Mouse (Mus musculus): ENCODE results near the gene Ankra2.

The Ankra2 gene

DNA sequence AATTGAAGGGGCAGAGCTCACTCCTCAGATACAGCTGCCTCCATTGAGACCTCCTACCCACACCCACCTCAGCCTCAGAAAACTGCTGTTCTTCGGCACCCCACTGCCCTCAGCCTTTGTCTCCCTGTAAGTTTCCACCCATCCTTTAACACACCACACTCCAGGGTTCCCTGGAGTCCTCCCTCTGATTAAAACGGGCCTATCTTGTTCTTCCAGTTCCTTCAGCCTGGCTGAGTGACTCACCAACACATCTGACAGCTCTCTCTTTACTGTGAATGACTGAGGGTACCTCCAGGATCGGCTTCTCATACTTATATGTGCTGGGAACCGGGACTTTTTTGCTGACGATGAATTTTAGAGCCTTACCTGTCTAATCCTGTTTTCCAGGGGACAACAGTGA lies 33.2 kb downstream of the Ankra2 start:
- DNase-seq (ENCODE audit: low spot score in 2 of 2), result no peak

DNA sequence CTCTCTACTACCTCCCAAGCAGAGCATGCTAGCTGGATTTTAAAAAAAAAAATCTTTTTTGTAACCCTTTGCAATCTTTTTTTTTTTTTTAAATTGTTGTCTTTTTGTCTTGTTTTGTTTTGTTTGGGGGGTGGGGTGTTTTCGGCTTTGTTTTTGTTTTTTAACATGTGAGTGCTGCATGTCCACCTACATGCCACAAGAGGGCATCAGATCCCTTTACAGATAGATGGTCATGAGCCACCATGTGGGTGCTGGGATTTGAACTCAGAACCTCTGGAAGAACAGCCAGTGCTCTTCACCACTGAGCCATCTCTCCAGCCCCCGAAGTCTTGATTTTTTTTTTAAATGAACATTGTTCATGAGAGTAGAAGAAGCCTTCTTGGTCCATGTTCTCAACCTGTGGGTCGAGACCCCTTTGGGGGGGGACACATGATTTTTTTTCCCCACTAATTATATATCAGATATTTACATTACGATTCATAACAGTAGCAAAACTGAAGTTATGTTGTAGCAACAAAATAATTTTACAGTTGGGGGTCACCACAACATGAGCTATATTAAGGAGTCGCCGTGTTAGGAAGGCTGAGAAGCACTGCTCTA lies 35.1 kb downstream of the Ankra2 start:
- no peak for DNase-seq (ENCODE audit: low spot score in 2 of 2)

DNA sequence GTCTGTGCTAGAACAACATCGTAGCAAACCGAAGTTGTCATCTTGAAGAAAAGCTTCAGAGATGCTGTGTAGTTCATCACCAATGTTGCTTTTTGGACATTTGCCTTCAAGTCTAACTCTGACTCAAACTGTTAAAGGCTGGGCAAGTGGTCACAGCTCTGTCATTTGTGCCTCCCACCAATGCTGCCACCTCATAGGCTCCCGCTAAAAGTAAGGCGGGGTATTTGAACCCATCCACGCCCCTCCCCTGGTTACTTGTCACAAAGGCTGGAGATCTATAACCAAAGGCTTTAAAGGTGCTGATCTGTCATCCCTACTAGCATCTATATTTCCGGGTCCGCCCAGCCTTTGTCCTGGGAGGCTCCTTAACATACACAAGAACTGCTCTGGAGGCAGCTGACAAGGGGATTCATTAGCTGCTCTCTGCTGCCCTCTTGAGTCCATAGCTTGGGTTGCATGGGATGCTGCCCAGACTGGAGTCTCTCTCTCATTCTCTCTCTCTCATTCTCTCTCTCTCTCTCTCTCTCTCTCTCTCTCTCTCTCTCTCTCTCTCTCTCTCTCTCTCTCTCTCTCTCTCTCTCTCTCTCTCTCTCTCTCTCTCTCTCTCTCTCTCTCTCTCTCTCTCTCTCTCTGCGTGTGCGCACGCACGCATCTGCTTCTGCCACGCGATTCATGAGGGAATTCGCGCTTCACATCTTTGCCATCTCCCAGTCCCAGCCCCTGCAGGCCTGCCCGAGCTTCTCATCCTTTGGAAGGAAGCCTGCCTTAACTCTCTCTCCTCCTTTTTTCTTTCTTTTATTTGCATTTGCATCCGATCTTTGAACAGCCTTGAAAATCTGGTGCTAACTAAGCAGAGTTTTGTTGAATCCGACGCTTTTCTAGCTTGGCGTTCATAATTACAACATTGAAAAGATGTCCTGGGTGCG lies 36.2 kb downstream of the Ankra2 start:
- peak; percentile 64 to 85 for DNase-seq (ENCODE audit: low spot score in 2 of 2)

DNA sequence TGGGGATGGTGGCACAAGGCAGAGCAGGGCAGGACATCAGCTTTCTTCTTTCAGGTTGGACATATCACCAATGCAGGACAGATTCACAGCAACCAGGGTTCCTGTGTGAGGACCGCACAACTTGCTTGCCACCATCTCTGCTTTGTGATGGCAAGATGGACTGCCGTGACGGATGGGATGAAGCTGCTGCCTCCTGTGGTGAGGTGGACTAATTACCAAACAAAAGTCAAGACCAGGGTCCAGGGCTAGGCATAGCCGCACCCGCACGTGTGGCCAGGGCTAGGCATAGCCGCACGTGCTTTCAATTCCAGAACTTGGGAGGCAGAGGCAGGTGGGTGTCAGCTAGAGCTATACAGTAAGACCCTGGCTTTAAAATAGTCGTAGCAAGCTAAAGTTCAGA lies 42.4 kb downstream of the Ankra2 start:
- no peak for DNase-seq (ENCODE audit: low spot score in 2 of 2)

DNA sequence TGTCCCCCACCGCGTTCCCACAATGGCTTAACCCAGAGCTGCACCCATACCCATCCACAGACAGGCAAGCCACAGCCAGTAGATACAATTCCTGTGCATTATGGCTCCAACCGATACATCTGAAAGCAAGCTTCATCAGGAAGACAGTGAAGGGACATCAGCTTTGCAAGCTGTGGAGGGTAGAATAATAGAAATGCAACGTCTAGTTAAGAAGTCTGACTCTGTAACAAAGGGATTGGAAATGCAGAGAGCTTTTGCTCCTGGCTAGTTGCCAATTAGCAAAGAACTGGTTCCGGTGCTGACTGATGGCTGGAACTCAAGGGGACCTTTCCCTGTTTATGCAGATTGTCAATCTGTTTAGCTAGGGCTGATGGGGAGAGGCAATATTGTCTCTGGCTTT lies 43.5 kb downstream of the Ankra2 start:
- DNase-seq (ENCODE audit: low spot score in 2 of 2), result no peak

DNA sequence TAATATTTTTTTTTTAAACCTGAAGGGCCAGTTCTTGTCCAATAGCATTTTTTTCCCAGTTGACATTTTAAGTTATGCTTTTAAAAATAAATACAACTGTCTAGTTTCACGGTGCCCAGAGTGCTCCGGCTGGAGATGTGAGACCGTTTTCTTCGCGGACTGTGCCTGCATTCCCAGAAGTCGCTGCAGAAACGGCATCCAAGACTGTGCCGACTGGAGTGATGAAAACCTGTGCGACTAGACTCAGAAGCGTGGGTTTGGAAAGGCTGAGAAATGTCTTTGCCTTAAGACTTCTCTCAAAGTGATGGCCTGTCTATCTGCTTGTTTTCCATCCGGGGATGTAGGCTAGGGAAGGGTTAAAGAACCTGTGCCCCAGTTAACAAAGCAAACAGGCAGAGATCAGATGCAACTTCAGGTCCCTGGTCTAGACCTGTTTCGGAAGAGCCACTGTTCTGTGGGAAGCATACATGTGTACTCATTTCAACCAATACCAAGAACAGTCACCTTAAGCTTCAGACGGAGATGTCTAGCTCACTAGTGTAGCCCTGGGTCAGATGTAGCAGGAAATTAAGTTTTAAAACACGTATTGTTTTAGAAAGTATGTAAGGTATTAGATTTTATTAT lies 44.1 kb downstream of the Ankra2 start:
- no peak for DNase-seq (ENCODE audit: low spot score in 2 of 2)

DNA sequence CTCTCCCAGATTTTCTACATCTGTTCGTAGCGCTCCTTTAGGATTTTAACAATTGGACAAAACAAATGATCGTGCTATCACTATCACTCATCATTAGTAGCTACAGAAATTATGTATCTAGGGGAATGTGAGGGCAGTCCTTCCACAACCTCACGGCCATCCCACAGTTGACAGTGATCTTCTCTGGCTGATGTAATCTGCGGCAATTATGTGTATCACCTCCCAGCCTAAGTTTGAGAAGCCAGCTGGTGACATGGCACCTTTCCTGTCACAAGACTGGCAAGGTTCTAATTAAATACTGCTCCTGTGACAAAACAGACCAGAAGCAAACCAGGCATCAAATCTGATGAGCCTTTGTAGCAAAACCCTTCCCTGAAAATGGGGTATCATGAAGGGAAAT lies 45.1 kb downstream of the Ankra2 start:
- no peak for DNase-seq (ENCODE audit: low spot score in 2 of 2)

DNA sequence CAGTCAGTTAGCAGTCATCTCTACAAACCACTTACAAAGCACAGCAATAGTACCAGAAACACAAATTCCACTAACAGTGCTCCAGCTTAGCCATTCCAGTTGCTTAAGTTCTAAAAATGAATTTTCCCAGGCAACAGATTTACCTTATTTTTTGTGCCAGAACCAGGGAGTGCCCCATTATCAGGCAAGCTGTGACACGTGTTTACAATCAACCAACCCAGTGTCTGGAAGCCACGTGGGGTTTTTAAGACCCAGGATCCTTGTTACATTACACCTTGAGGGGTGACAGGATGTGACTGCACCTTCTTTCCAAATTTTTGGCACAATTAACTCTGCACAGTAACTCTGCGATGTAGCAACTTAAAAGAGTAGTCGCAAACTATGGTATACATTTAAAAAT lies 45.9 kb downstream of the Ankra2 start:
- DNase-seq (ENCODE audit: low spot score in 2 of 2), result no peak

DNA sequence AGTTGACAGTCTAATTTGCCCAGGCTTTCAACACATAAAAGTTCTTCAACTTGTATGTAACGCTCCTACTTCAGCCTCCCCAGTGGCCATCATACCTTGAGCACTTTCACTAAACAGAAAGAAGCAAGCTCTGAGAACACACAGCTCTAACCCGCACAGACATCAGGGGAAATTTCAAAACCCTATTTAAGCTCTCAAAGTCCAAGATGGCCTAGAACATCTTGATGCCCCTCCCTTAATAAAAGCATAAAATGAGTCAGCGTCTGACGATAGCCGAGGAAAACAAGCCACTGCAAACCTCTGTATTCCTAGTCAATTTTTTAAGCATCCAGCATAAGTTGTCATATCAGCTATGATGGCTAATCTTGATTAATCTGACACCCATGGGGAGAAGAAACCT lies 48.7 kb downstream of the Ankra2 start:
- DNase-seq (ENCODE audit: low spot score in 2 of 2), result no peak

DNA sequence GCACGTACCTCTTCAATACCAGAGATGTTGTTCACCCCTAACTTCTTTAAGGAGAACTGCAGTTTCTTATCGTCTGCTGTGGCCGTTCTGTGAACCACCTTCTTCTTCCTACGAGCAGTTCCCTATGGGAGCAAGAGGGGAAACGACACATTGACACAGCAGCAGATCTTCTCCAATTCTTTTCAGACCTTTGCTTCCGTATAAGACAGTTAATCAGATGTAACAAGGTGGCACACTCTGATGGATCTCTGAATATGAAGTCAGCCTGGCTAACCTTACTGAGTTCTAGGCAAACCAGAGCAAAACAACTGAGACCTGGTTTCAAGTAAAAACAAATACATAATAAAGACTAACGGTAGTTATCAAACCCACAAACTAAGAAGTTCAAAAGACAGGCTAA lies 50.8 kb downstream of the Ankra2 start:
- no peak for DNase-seq (ENCODE audit: low spot score in 2 of 2)

DNA sequence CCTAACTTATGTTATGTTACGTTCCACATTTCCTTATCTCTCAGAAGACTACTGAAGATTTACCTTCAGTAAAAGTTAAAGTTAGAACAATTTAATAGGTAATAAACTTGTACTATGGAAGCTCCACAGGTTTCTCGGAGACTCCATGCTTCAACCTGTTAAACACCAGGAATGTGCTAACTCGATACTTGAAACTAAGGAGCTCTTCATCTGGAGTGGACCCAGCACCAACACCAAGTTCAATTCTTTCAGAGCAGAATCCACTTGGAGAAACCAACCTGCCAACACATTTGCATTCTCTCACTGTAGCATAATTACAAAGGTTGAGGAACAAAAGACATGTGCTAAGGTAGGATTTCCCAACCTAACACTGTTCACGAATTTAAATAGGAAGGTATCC lies 52.2 kb downstream of the Ankra2 start:
- no peak for DNase-seq (ENCODE audit: low spot score in 2 of 2)

DNA sequence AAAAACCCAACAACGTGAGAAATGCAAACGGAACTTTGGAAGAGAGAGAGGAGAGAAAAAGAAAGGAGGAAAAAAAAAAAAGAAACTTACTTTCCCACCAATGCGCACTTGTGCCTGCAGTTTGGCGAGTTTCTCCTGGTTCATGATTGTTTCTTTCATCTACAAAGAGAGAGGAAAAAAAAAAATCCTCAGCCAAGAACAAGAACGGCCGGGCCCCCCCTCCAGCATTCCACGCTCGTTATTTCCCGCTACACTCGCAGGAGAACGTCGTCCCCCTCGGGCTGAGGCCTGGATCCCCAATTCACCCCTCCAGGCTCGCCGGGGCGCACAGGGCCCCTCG lies 53.2 kb downstream of the Ankra2 start:
- DNase-seq (ENCODE audit: low spot score in 2 of 2), result no peak

DNA sequence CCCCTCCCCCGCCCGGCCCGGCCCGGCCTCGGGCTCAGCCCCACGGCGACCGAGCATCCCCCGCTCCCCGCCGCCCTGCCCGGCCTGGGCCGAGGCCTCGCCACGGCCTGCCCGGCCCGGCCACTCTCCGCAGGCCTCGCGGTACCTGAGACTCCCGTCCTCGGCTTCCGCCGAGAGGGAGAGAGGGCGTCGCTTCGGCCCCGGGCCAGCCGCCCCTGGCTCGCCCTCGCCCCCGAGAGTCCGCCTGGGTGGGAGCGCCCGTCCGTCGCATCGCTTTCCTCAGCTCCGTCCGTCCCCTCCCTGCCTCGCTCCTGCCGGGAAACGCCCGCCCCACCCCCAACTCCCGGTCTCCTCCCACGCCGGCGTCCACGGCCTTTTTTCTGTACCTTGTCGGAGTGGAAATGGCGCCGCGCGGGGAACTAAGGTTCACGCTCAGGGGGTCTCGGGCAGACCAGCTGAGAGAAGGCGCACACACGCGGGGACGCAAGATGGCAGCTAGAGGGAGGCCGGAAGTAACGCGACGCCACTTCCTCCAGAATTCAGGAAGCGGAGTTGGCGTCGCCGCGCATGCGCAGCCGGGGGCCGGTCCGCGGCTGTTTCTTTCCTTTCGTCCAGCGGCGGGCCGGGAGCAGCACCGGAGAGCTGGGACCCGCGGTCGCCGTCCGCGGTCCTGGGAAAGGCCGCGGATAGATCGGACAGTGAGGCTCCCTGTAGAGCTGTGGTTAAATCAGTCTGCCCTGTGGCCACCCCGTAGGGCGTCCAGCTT lies 53.8 kb downstream of the Ankra2 start, which contains the start of gene Btf3:
TSS of gene Btf3 (minus strand) at position 527 of the 766 bp plus-strand sequence.
- DNase-seq (ENCODE audit: low spot score in 2 of 2), result peak; percentile 92 to 97

DNA sequence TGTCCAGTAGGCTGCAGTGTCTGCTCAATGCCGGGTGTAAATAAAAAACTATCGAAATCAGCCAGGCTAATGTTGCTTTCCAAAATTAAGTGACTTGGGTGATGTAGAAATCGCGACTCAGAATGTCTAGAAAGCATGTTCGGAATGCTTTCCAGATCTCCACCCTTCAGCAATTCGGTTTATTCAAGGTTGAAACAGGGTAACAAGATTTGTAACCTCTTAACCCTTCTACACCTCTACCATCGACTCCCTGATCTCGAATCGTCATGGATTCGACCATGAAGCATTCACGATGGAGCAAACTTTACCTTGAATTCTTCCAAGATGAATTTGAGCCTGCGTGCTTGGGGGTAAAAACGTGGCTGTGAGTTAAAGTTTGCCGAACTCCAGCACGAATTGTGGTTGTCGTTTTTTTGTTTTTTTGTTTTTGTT lies 54.4 kb downstream of the Ankra2 start:
- no peak for DNase-seq (ENCODE audit: low spot score in 2 of 2)

DNA sequence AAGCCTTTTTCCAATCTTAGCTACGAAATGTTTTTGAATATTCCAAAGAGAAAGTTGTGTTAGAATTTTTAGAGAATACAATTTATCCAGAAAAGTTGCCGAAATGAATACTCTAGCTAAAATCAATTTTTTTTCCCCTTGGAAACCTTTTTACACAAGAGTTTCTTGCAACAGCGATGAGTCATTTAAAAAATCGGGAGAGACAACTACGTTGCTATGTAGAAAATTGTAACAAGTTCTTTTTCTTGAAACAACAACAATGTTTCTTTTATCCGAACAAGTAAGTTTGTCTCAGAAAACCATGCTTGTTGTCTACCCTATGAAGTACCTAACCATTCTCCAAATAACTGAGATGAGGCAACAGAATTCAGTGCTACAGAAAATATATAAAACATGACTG lies 55.0 kb downstream of the Ankra2 start:
- no peak for DNase-seq (ENCODE audit: low spot score in 2 of 2)
